Mouse (Mus musculus) intestine, postnatal 0 days (tissue): ENCODE data around the gene Fbxo21. TPM values are rescaled to one million over a fixed set of nuclear protein-coding genes. Genes with fewer than 3 reads are reported as not detected.

Experiments used
- ATAC-seq: fragments of 200-750 bp; cut with Nextera tagmentation; 2 replicates; pipeline ENCODE4 v1.8.0; 2017; ENCODE audit warnings: mild to moderate bottlenecking, moderate TSS enrichment, moderate library complexity
- H3K27ac ChIP-seq: fragments of 300-500 bp; sonication (generic); 2 replicates; pipeline ENCODE4 v1.5.1; 2014; ENCODE audit warnings: mild to moderate bottlenecking, low read depth, low read length, moderate library complexity
- H3K27me3 ChIP-seq: fragments of 300-500 bp; sonication (generic); replicated peaks from 2 replicates; pipeline ENCODE4 v1.6.1; 2014; ENCODE audit warnings: low read length, mixed read lengths; ENCODE audit not compliant: control insufficient read depth, insufficient read depth
- H3K36me3 ChIP-seq: fragments of 300-500 bp; sonication (generic); 2 replicates; pipeline ENCODE4 v1.6.1; 2014; ENCODE audit warnings: mild to moderate bottlenecking, moderate library complexity; ENCODE audit not compliant: control insufficient read depth, insufficient read depth
- H3K4me1 ChIP-seq: fragments of 300-500 bp; sonication (generic); replicated peaks from 2 replicates; pipeline ENCODE4 v1.6.1; 2014; ENCODE audit warnings: antibody characterized with exemption, low read length, mixed read lengths; ENCODE audit not compliant: control insufficient read depth, insufficient read depth
- H3K4me2 ChIP-seq: fragments of 300-500 bp; sonication (generic); replicated peaks from 2 replicates; pipeline ENCODE4 v1.6.1; 2014; ENCODE audit warnings: low read depth, mild to moderate bottlenecking, moderate library complexity
- H3K4me3 ChIP-seq: fragments of 300-500 bp; sonication (generic); 2 replicates; pipeline ENCODE4 v1.5.1; 2014; ENCODE audit warnings: low read depth, low read length
- H3K9ac ChIP-seq: fragments of 300-500 bp; sonication (generic); 2 replicates; pipeline ENCODE4 v1.6.1; 2014; ENCODE audit warnings: mild to moderate bottlenecking, low read depth, low read length
- H3K9me3 ChIP-seq: fragments of 300-500 bp; sonication (generic); 2 replicates; pipeline ENCODE4 v1.6.1; 2016; ENCODE audit warnings: mixed run types; ENCODE audit not compliant: control insufficient read depth
- CTCF ChIP-seq: sonication (generic); IDR thresholded peaks from 2 replicates; pipeline ENCODE4 v1.5.1; 2016; ENCODE audit warnings: low read depth, mild to moderate bottlenecking, control low read depth, antibody characterized with exemption, moderate library complexity
- WGBS: fragments of 180-500 bp; shearing (Covaris S2); extraction: QIAGEN DNeasy Blood & Tissue Kit; methylation state at CpG from one replicate; pipeline ENCODE4 v1.1.7; 2014; 5-methylcytosine and 5-hydroxymethylcytosine counted together
- polyA plus RNA-seq: library from polyadenylated mRNA; unstranded; fragments of >200 nt; fragmentation: Nextera tagmentation; extraction: Ambion mirVana; gene quantifications from 2 replicates; pipeline ENCODE4 v1.2.1, GENCODE M21; 2015

Gene Fbxo21
- polyA plus RNA-seq, 1 experiment from 2014 or later = 20.7 TPM

GRCm38 (mm10) chr5:117977501-117978158, 1.1 kb downstream of the Fbxo21 start:
- 16% methylated on average over 30 of the region's 30 CpGs for WGBS
- Histone ChIP-seq H3K4me2 (peak overlapping the region; percentile 84), H3K27ac (no peak overlapping the region), H3K27me3 (no peaks in the 10 kb centered on the region), H3K9me3 (no peaks in the 10 kb centered on the region), H3K36me3 (peaks cover 6% of the 10 kb centered on the region; the same call in 1 of the 2 replicates), H3K4me3 (peak overlapping the region; percentile 84), H3K9ac (peak overlapping the region; percentile 75), H3K4me1 (peaks cover 2% of the 10 kb centered on the region; the same call in 1 of the 2 replicates)
- ATAC-seq = no peak
- TF ChIP-seq CTCF = no peak

GRCm38 (mm10) chr5:117978159-117978697, 1.7 kb downstream of the Fbxo21 start:
- peak overlapping the region; percentile 84 for H3K4me2 ChIP-seq
- no peak for ATAC-seq
- H3K9me3 ChIP-seq = no peaks in the 10 kb centered on the region
- H3K27me3 ChIP-seq = no peaks in the 10 kb centered on the region
- peaks cover 7% of the 10 kb centered on the region; the same call in 1 of the 2 replicates for H3K36me3 ChIP-seq
- no peak for TF ChIP-seq CTCF
- peaks cover 2% of the 10 kb centered on the region; the same call in 1 of the 2 replicates for H3K4me1 ChIP-seq
- H3K27ac ChIP-seq = no peak overlapping the region
- H3K4me3 ChIP-seq = 0 out of 2 replicates have a peak overlapping the region, but pooled peaks have one; percentile 84
- no peak overlapping the region for H3K9ac ChIP-seq
- 54% methylated on average over 17 of the region's 17 CpGs for WGBS

- peaks cover 2% of the 10 kb centered on the region; the same call in 1 of the 2 replicates for H3K4me1 ChIP-seq
- no peak overlapping the region; the same call in 1 of the 2 replicates for H3K4me2 ChIP-seq
- 53% methylated on average over 5 of the region's 5 CpGs for WGBS
- H3K4me3 ChIP-seq = no peak overlapping the region
- no peak for ATAC-seq
- H3K27me3 ChIP-seq = no peaks in the 10 kb centered on the region
- peaks cover 12% of the 10 kb centered on the region; the same call in 1 of the 2 replicates for H3K36me3 ChIP-seq
- TF ChIP-seq CTCF = no peak
- H3K27ac ChIP-seq = no peak overlapping the region
- H3K9me3 ChIP-seq = no peaks in the 10 kb centered on the region
- H3K9ac ChIP-seq = no peak overlapping the region; the same call in 1 of the 2 replicates
Observed at GRCm38 (mm10) chr5:117979082-117979481, 2.6 kb downstream of the Fbxo21 start.

GRCm38 (mm10) chr5:117980921-117981320, 4.4 kb downstream of the Fbxo21 start:
- ATAC-seq = no peak
- Histone ChIP-seq H3K36me3 (peaks cover 18% of the 10 kb centered on the region; the same call in 1 of the 2 replicates), H3K27ac (no peak overlapping the region), H3K4me1 (peaks cover 2% of the 10 kb centered on the region; the same call in 1 of the 2 replicates), H3K27me3 (no peaks in the 10 kb centered on the region), H3K4me3 (no peak overlapping the region), H3K9ac (no peak overlapping the region), H3K9me3 (no peaks in the 10 kb centered on the region), H3K4me2 (no peak overlapping the region)
- WGBS = 74% methylated on average over 8 of the region's 8 CpGs
- TF ChIP-seq CTCF = no peak

GRCm38 (mm10) chr5:117981943-117982342, 5.4 kb downstream of the Fbxo21 start:
- peaks cover 28% of the 10 kb centered on the region for H3K36me3 ChIP-seq
- H3K27ac ChIP-seq = no peak overlapping the region
- no peak for TF ChIP-seq CTCF
- H3K9ac ChIP-seq = no peak overlapping the region
- H3K4me3 ChIP-seq = no peak overlapping the region
- ATAC-seq = no peak
- H3K9me3 ChIP-seq = no peaks in the 10 kb centered on the region
- H3K27me3 ChIP-seq = no peaks in the 10 kb centered on the region
- WGBS = 75% methylated on average over 5 of the region's 5 CpGs
- H3K4me1 ChIP-seq = peaks cover 2% of the 10 kb centered on the region; the same call in 1 of the 2 replicates
- no peak overlapping the region for H3K4me2 ChIP-seq

GRCm38 (mm10) chr5:117986327-117986726, 9.8 kb downstream of the Fbxo21 start:
- Histone ChIP-seq H3K4me3 (no peak overlapping the region), H3K27me3 (no peaks in the 10 kb centered on the region), H3K4me2 (no peak overlapping the region), H3K36me3 (peaks cover 61% of the 10 kb centered on the region), H3K27ac (no peak overlapping the region), H3K4me1 (no peaks in the 10 kb centered on the region), H3K9ac (no peak overlapping the region), H3K9me3 (no peaks in the 10 kb centered on the region)
- ATAC-seq = no peak
- 42% methylated on average over 4 of the region's 4 CpGs for WGBS
- no peak for TF ChIP-seq CTCF
